Mouse (Mus musculus) kidney, adult 2 months (tissue): ENCODE results near the gene Ctsc.

ENCODE experiments used
- CTCF ChIP-seq: fragments of 200-500 bp; conservative IDR thresholded peaks from 2 replicates; pipeline ENCODE4 v1.5.1; 2011; ENCODE audit warnings: low read depth, mild to moderate bottlenecking, control low read depth, low read length, moderate library complexity, mixed read lengths; ENCODE audit not compliant: insufficient read depth, insufficient read length
- POLR2A ChIP-seq: fragments of 200-500 bp; IDR thresholded peaks from one replicate; pipeline ENCODE4 v1.6.1; 2011; ENCODE audit warnings: low read depth, low read length, control low read depth

GRCm38 (mm10) chr7:88295989-88296388 lies 18.1 kb downstream of the Ctsc start:
- no peak for TF ChIP-seq POLR2A
- TF ChIP-seq CTCF: no peak
